Mouse (Mus musculus) heart, postnatal 14 days (tissue): ENCODE results near the gene Tatdn2. TPM values are rescaled to one million over a fixed set of nuclear protein-coding genes. Genes with fewer than 3 reads are reported as not detected.
A peak's percentile ranks its signal among the peaks of the same experiment; 100 is the strongest.
"Not testable (repeated sequence)": the region's sequence is repeated elsewhere in the genome, so short reads cannot be mapped to it uniquely, and the experiment has no call there.

Source experiments
- DNase-seq, 2 experiments: peaks; one replicate each; pipeline ENCODE4 v3.0.0; 2021 to 2022
- intact Hi-C: fragments of 180-260 bp; cut with DNase I; formaldehyde crosslinking; loops from one replicate; pipeline ENCODE4 v1.15.1; 2025
- total RNA-seq, 2 experiments: library from RNA; stranded (reverse); gene quantifications; 2 replicates each; pipeline ENCODE4 v1.2.3; 2021

The Tatdn2 gene
- total RNA-seq, 2 experiments from 2014 or later = 60.0 to 63.2 TPM

- intact Hi-C loops = loop anchor here (2.0 kb wide), 1 partner anchor 59 kb away; the partner anchor contains the start of gene Irak2
- DNase-seq = peak; percentile 46 to 52
These were observed 664 bp downstream of the Tatdn2 start for GRCm38 (mm10) chr6:113697222-113698205.

DNA sequence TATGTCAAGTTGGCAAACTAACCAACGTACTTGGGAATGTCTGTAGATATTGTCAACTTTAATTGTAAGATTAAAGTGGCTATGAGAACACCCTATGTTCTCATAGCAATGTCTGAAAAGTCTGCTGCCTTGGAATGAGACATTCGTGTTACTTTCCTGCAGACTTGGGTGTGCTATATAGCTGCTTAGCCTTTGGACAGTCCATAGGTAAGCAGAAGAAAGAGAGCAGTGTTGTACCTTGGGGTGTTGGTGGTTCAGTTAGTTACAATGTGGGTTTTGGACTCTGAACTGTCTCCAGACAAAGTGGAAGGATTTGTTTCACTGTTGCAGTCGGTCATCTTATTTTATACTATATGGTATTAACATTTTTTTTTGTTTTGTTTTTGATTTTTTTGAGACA lies 15.9 kb downstream of the Tatdn2 start:
- intact Hi-C loops = no loop called here
- no peak for DNase-seq

DNA sequence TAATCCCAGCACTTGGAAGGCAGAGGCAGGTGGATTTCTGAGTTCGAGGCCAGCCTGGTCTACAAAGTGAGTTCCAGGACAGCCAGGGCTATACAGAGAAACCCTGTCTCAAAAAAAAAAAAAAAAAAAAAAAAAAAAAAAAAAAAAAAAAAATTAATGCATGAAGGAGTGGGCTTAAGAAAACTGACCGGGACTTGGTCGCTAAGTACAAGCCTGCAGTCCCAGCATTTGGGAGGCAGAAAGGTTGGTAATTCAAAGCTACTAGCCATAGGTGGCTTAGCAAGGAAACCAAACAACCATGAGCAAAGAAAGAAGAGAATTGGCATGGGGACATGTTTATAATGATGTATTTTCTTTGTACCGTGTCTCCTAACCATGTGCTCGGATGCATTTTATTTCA lies 16.5 kb downstream of the Tatdn2 start:
- intact Hi-C loops, DNase-seq: not testable (repeated sequence)

DNA sequence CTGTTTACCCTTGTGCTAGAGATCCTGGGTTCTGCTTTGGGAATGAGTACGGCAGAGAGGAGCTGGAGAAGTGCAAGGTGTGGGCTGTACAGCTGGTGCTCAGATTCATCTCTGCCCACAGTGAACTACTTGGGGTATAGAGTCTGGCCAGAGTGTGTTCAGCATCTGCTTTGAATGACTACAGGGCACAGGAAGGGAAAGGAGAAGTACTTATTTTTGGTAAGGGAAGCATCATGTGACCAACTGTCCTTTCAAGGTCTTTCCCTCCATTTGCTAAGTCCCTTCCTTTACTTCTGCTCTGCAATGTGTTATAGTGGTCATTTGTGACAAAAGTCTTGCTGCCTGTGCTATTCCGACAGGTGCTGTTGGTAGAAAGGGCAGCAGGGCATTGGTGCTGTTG lies 17.4 kb downstream of the Tatdn2 start:
- DNase-seq = no peak
- intact Hi-C loops = no loop called here

- DNase-seq = no peak
- intact Hi-C loops = no loop called here
These were observed 17.9 kb downstream of the Tatdn2 start for GRCm38 (mm10) chr6:113714797-113715196.

DNA sequence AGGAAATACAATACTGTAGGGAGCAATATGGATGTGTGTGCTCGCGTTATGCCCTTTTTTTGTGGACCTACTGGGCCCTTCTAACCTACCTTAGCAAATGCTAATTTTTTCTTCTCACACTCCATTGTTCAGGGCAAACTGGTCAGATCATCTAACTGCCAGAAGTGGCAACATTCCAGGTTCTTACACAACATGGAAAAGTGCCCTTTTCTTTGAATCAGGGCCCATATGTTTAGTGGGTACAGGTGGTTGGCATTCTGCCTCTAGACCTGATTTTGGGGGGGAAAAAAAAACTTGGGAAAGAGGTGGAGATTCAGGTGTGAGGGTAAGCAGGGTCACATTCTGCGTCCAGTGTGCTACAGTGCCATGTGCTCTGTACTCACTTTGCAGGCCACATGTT lies 20.7 kb downstream of the Tatdn2 start:
- intact Hi-C loops = no loop called here

GRCm38 (mm10) chr6:113719878-113720277 lies 23.0 kb downstream of the Tatdn2 start, which contains the start of gene Ghrl:
Ghrl (minus strand) TSS chr6:113719880.
- intact Hi-C loops = no loop called here
- no peak for DNase-seq

More for the DNA sequence above, 20.7 kb downstream of the Tatdn2 start:
- no peak for DNase-seq

DNA sequence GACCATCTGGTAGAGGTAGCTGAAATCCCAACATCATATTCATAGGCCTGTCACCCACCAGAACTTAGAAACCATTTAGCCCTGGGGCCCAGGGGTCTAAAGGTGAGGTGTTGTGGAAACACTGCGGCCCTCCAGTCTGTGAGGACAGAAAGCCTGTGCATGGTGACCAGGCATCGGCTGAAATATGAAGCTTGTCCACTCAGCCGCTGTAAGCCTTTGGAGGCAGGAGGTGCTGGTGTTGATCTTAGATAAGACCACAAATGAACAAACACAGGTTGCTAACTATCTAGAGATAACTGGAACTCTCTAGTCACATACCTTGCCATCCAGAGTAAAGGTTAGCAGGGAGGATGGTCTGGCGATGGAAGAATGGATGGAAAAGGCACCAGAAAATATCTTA lies 24.2 kb downstream of the Tatdn2 start:
- intact Hi-C loops = no loop called here
- no peak for DNase-seq

- intact Hi-C loops = no loop called here
- DNase-seq = no peak
These were observed 31.3 kb downstream of the Tatdn2 start for GRCm38 (mm10) chr6:113728181-113728580.

DNA sequence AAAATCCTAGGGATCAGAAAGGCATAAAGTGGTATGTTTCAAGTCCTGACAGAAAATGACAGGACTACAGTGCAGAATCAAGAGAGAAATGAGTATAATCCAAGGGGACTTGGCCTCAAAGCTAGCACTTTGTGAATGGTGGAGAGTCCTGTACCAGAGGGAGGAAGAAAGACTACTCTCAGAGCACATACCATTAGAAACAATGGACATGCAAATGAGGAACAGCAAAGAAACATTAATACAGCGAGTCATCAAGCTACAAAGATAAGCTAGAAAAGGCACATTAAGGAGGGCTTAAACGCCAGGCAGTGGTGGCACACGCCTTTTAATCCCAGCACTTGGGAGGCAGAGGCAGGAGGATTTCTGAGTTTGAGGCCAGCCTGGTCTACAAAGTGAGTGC lies 34.4 kb downstream of the Tatdn2 start:
- intact Hi-C loops = no loop called here
- no peak for DNase-seq

DNA sequence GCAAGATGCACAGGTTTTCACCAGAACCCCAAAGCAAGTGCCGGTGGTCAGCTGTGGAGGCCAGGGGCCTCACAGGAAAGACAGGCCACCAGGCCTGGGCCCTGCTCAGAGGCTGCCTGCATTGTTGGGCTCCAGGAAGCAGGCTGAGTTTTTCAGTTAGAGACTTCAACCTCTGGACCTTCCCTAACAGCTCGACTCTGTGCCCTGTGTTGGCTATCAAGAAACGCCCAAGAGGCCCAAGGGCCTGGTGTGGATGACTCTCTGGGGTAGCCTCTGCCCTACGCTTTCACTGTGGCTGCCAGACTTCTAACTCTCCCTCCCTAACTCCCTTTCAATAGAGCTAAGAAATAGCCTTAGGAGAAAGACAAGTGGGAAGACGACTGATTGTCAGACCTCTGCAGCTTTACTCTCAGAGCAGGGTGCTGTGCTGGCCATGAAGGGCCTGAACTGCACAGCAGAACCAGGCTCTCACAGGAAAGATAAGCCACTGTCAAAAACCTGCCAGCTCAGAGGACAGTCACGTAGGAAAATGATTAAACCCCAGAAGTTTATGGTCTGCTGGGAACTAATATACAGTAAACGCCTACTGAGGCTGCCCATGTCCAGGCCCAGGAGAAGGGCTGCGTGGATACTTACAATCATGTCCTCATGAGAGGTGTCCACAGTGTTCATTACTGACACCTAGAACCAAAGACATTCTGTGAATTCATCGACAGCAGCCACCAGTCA lies 40.6 kb downstream of the Tatdn2 start:
- intact Hi-C loops = no loop called here
- DNase-seq = no peak

DNA sequence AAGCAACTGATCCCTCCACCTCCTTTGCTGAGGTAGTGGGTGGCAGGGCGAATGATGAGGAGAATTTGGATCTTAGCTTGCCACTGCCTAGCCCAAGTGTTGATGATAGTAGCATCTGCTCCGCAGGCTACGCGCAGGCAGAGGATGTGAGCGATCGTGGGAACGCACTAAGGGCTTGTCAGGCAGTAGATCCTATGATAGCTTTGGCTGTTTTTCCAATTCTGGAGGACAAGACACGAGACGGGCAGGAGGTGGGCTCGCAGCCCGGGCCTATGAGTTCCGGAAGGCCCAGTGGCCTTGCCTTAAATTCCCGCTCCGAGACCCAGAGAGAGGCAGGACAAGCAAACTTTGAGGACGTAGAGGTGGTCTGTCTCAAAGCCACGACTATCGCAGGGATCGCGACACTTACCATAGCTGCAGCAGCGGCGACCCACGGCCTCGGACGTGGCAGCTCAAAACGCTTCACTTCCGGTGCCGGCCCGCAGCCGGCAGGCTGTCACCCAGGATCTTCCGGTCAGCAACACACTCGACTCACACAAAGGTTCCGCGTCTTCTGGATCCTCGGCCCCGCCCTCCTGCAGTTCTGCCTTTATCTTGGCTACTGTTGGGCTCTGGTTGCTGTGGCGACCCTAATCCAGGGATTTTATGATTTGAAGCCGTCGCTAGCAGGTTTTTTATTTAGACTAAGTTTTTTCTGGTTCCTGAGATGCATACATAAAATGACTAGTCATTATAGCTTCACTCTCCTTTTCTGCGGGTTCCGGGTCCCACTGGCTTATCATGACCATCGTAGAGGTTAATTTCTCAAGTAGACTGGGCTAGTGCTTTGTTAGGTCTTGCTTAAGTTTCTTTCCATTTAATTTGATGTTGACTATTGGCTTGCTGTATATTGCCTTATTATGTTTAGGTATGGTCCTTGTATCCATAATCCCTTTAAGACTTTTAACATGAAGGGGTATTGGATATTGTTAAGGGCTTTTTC lies 43.7 kb downstream of the Tatdn2 start, which contains the start of gene Sec13:
Gene Sec13 (minus strand): TSS at position 508 of the 982 bp plus-strand sequence.
- peak; percentile 86 to 93 for DNase-seq
- intact Hi-C loops = no loop called here

GRCm38 (mm10) chr6:113741425-113741824 lies 44.6 kb downstream of the Tatdn2 start:
- DNase-seq = no peak
- intact Hi-C loops = no loop called here

- no peak for DNase-seq
- intact Hi-C loops = no loop called here
These were observed 45.5 kb downstream of the Tatdn2 start for GRCm38 (mm10) chr6:113742321-113742720.

GRCm38 (mm10) chr6:113743111-113743510 lies 46.3 kb downstream of the Tatdn2 start:
- intact Hi-C loops = no loop called here
- no peak for DNase-seq

DNA sequence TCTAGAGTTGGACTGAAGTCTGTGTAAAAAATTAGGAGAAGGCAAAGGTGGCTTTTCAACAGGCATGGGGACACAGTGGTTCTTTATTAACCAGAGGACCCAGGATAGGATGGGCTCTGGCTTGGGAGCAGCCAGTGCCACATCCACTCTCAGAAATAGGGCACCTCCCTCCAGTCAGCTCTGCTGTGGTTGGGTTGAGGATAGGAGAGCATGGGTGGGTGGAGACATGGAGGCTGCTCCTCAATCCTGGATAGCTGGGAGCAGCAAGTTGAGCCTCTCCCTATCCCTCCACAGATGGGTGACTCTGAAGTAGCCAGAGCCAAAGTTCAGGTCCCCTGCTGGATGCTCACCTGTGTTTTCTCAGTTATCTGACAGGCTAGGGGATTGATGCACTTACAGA lies 48.3 kb downstream of the Tatdn2 start:
- intact Hi-C loops = no loop called here
- no peak for DNase-seq

GRCm38 (mm10) chr6:113747284-113747683 lies 50.4 kb downstream of the Tatdn2 start:
- intact Hi-C loops = no loop called here
- no peak for DNase-seq

- intact Hi-C loops = no loop called here
- no peak for DNase-seq
These were observed 51.5 kb downstream of the Tatdn2 start for GRCm38 (mm10) chr6:113748351-113748750.

- intact Hi-C loops = no loop called here
These were observed 52.4 kb downstream of the Tatdn2 start for GRCm38 (mm10) chr6:113749119-113749685.

More at GRCm38 (mm10) chr6:113749119-113749685, 52.4 kb downstream of the Tatdn2 start:
- DNase-seq = no peak
